Mouse (Mus musculus): ENCODE results near the gene Nemf. TPM values are rescaled to one million over a fixed set of nuclear protein-coding genes. Genes with fewer than 3 reads are reported as not detected.

Gene Nemf
- total and polyA plus RNA-seq, 3 experiments = 34.3 to 56.6 (median 44.9) TPM

DNA sequence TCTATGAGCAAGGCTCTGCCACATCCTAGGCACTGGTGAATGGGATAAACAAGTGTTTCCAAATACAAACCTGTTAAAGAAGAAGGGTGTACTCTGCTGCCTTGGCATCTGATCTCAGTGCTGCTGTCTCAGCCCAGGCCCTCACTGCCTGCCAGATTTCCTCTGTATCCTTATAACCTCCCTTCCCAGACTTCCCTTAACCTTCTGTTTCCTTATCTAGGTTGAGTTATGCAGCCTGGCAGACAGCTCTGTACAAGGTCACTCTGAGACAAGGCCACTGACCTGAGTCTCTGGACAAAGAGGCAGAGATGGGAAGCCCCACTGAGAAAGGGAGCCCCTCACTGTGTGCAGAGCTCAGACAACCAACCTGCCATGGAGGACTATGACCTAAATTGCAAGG, 38.5 kb downstream of the Nemf start:
- H3K4me3 ChIP-seq (replicated peaks in 1 of 3; ENCODE audit: low read depth in 2 of 3, low read length in 2 of 3, poor library complexity in 1 of 3) = no peak overlapping the region
- peaks cover 51 to 81% of the 10 kb centered on the region in 2 experiments for H3K36me3 ChIP-seq (replicated peaks in 1 of 2; ENCODE audit: control insufficient read depth in 1 of 2, insufficient read depth in 1 of 2, low read length in 1 of 2)
- no peak overlapping the region for H3K4me2 ChIP-seq (ENCODE audit: insufficient read depth, low read depth, poor library complexity, severe bottlenecking)
- no peaks in the 10 kb centered on the region for H3K27me3 ChIP-seq (replicated peaks)
- TF ChIP-seq ELF1 (IDR thresholded peaks at IDR 0.05; ENCODE audit: low read depth, low read length) (no peak), TCF12 (IDR thresholded peaks at IDR 0.05; ENCODE audit: low read depth, low read length) (no peak), UBTF (IDR thresholded peaks at IDR 0.05; ENCODE audit: low read depth, low read length) (no peak), HCFC1 (IDR thresholded peaks at IDR 0.05; ENCODE audit: low read depth, low read length) (no peak), POLR2A (IDR thresholded peaks at IDR 0.05; ENCODE audit: low read depth, low read length) (no peak), PAX5 (IDR thresholded peaks at IDR 0.05; ENCODE audit: low read length) (no peak), NRF1 (IDR thresholded peaks at IDR 0.05; ENCODE audit: low read depth, low read length) (no peak)
- in situ Hi-C loops (cut with MboI; ENCODE audit: low pct_ligation_motif_present, low pct_unique_long_range_greater_than_20kb, low sequenced_read_pairs) (no loop called here), dilution Hi-C loops (cut with MboI; ENCODE audit: extremely low pct_ligation_motif_present, extremely low pct_unique_long_range_greater_than_20kb, low sequenced_read_pairs) (no loop called here)
- no peak overlapping the region for H3K27ac ChIP-seq (ENCODE audit: insufficient read depth, low read depth)
- no peaks in the 10 kb centered on the region for H3K79me2 ChIP-seq (replicated peaks; ENCODE audit: control insufficient read depth, extremely low read depth, insufficient read depth, poor library complexity, severe bottlenecking)
- no peak overlapping the region for H3K9ac ChIP-seq (ENCODE audit: insufficient read depth, low read depth)
- no peaks in the 10 kb centered on the region for H3K9me3 ChIP-seq (replicated peaks; ENCODE audit: low read length)
- H3K4me1 ChIP-seq (ENCODE audit: control insufficient read depth in 1 of 2, insufficient read depth in 2 of 2) = no peaks in the 10 kb centered on the region
- no peak for DNase-seq (ENCODE audit: extremely low read depth)

DNA sequence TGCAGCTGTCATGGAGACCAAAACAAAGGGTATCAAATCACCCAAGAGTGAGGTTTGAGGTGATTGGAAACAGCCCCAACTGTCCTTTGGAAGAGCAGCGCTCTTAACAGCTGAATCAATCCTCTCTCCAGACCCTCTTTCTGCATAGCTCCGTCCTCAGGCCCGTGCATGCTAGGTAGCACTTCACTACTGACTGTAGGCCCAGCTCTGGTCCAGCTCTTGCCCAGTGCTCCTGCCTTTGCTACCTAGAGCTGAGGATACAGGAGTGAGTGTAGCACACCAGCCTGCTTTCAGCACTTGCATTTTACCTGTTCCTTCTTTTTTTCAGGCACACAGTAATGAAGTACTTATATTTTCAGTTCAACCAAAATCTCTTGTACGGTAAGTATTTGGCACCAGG, 47.3 kb downstream of the Nemf start:
- DNase-seq (ENCODE audit: extremely low read depth) = no peak
- no peaks in the 10 kb centered on the region for H3K27me3 ChIP-seq (replicated peaks)
- no peak overlapping the region for H3K27ac ChIP-seq (ENCODE audit: insufficient read depth, low read depth)
- no peak overlapping the region for H3K4me3 ChIP-seq (replicated peaks in 1 of 3; ENCODE audit: low read depth in 2 of 3, low read length in 2 of 3, poor library complexity in 1 of 3)
- no peaks in the 10 kb centered on the region for H3K79me2 ChIP-seq (replicated peaks; ENCODE audit: control insufficient read depth, extremely low read depth, insufficient read depth, poor library complexity, severe bottlenecking)
- no peak overlapping the region for H3K4me2 ChIP-seq (ENCODE audit: insufficient read depth, low read depth, poor library complexity, severe bottlenecking)
- no peaks in the 10 kb centered on the region for H3K9me3 ChIP-seq (replicated peaks; ENCODE audit: low read length)
- peaks cover 0 to 3% of the 10 kb centered on the region in 2 experiments; a peak in 1 of 4 replicates for H3K4me1 ChIP-seq (ENCODE audit: control insufficient read depth in 1 of 2, insufficient read depth in 2 of 2)
- TF ChIP-seq GABPA (IDR thresholded peaks at IDR 0.05; ENCODE audit: insufficient replicate concordance, low read depth, low read length) (no peak), ZMIZ1 (IDR thresholded peaks at IDR 0.05; ENCODE audit: low read depth, low read length) (peak; percentile 46; the same call in 1 of the 2 replicates)
- dilution Hi-C loops (cut with MboI; ENCODE audit: extremely low pct_ligation_motif_present, extremely low pct_unique_long_range_greater_than_20kb, low sequenced_read_pairs) = no loop called here
- in situ Hi-C loops (cut with MboI; ENCODE audit: low pct_ligation_motif_present, low pct_unique_long_range_greater_than_20kb, low sequenced_read_pairs) = no loop called here
- H3K9ac ChIP-seq (ENCODE audit: insufficient read depth, low read depth) = no peak overlapping the region
- H3K36me3 ChIP-seq (replicated peaks in 1 of 2; ENCODE audit: control insufficient read depth in 1 of 2, insufficient read depth in 1 of 2, low read length in 1 of 2) = peaks cover 73 to 88% of the 10 kb centered on the region in 2 experiments

DNA sequence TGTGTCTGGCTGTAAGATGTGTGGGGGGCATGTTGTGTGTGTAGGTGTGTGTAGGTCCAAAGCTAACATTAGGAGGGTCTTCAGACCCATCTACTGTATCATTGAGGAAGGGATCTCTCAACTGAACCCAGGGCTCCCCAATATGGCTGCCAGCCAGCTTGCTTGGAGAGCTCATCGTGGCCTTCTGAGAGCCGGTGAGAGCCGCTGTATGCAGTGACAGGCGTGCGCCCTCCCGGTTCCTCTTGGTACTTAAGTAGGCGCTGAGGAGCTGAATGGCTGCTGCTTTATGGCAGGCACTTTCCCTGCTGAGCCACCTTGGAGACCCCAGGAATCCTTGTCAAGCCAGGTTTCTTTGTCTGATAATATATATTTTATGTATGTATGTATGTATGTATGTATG, 50.6 kb downstream of the Nemf start:
- no peak for DNase-seq (ENCODE audit: extremely low read depth)
- Histone ChIP-seq H3K9me3 (replicated peaks; ENCODE audit: low read length) (no peaks in the 10 kb centered on the region), H3K79me2 (replicated peaks; ENCODE audit: control insufficient read depth, extremely low read depth, insufficient read depth, poor library complexity, severe bottlenecking) (no peaks in the 10 kb centered on the region), H3K9ac (ENCODE audit: insufficient read depth, low read depth) (no peak overlapping the region), H3K27ac (ENCODE audit: insufficient read depth, low read depth) (no peak overlapping the region), H3K4me2 (ENCODE audit: insufficient read depth, low read depth, poor library complexity, severe bottlenecking) (no peak overlapping the region), H3K27me3 (replicated peaks) (no peaks in the 10 kb centered on the region), H3K4me3 (replicated peaks in 1 of 3; ENCODE audit: low read depth in 2 of 3, low read length in 2 of 3, poor library complexity in 1 of 3) (no peak overlapping the region), H3K4me1 (ENCODE audit: control insufficient read depth in 1 of 2, insufficient read depth in 2 of 2) (no peaks in the 10 kb centered on the region), H3K36me3 (replicated peaks in 1 of 2; ENCODE audit: control insufficient read depth in 1 of 2, insufficient read depth in 1 of 2, low read length in 1 of 2) (peaks cover 78 to 94% of the 10 kb centered on the region in 2 experiments)
- in situ Hi-C loops (cut with MboI; ENCODE audit: low pct_ligation_motif_present, low pct_unique_long_range_greater_than_20kb, low sequenced_read_pairs) (no loop called here), dilution Hi-C loops (cut with MboI; ENCODE audit: extremely low pct_ligation_motif_present, extremely low pct_unique_long_range_greater_than_20kb, low sequenced_read_pairs) (no loop called here)
- TF ChIP-seq NELFE (IDR thresholded peaks at IDR 0.05; ENCODE audit: low read depth, low read length) = no peak
- TF ChIP-seq ZNF384 (IDR thresholded peaks at IDR 0.05; ENCODE audit: low read depth, low read length) = no peak
- no peak for TF ChIP-seq CHD2 (IDR thresholded peaks at IDR 0.05; ENCODE audit: low read length)
- no peak for TF ChIP-seq MYC (IDR thresholded peaks at IDR 0.05; ENCODE audit: low read depth, low read length)
- TF ChIP-seq MAFK (IDR thresholded peaks at IDR 0.05; ENCODE audit: insufficient replicate concordance, low read length) = no peak
- no peak for TF ChIP-seq JUN (IDR thresholded peaks at IDR 0.05; ENCODE audit: insufficient read depth, low read depth, low read length)
- no peak for TF ChIP-seq EP300 (IDR thresholded peaks at IDR 0.05; ENCODE audit: low read length)
- TF ChIP-seq TCF12 (IDR thresholded peaks at IDR 0.05; ENCODE audit: low read depth, low read length) = no peak
- no peak for TF ChIP-seq ZMIZ1 (IDR thresholded peaks at IDR 0.05; ENCODE audit: low read depth, low read length)
- no peak for TF ChIP-seq JUND (conservative IDR thresholded peaks at IDR 0.05; ENCODE audit: low read depth, low read length)
- TF ChIP-seq RAD21 (IDR thresholded peaks at IDR 0.05; ENCODE audit: low read depth, low read length) = no peak

Data from CH12.LX (cell line).